Mouse (Mus musculus) liver, postnatal 0 days (tissue): ENCODE measurements at regions not wholly inside any gene's neighbourhood (a gene's known extent, or its start where the extent isn't known, plus 50 kb on each side); places are given as distances from the start of the nearest gene placed in this dataset.

Experiments
- ATAC-seq: fragments of 200-750 bp; cut with Nextera tagmentation; 2 replicates; pipeline ENCODE4 v1.8.0; 2017; ENCODE audit warnings: mild to moderate bottlenecking, moderate library complexity
- DNase-seq: peaks from one replicate; pipeline ENCODE4 v3.0.0-alpha.2; 2016
- H3K27ac ChIP-seq: fragments of 300-500 bp; sonication (generic); 2 replicates; pipeline ENCODE4 v1.5.1; 2014; ENCODE audit warnings: antibody characterized with exemption, moderate library complexity, mild to moderate bottlenecking, low read depth
- H3K27me3 ChIP-seq: fragments of 300-500 bp; sonication (generic); 2 replicates; pipeline ENCODE4 v1.6.1; 2014; ENCODE audit warnings: low read length, control low read depth, mixed read lengths; ENCODE audit not compliant: insufficient read depth
- H3K36me3 ChIP-seq: fragments of 300-500 bp; sonication (generic); replicated peaks from 2 replicates; pipeline ENCODE4 v1.6.1; 2014; ENCODE audit warnings: mild to moderate bottlenecking, control low read depth, low read length, moderate library complexity, mixed read lengths; ENCODE audit not compliant: insufficient read depth
- H3K4me1 ChIP-seq: fragments of 300-500 bp; sonication (generic); 2 replicates; pipeline ENCODE4 v1.6.1; 2014; ENCODE audit warnings: antibody characterized with exemption, mild to moderate bottlenecking, control low read depth; ENCODE audit not compliant: insufficient read depth
- H3K4me2 ChIP-seq: fragments of 300-500 bp; sonication (generic); 2 replicates; pipeline ENCODE4 v1.6.1; 2014; ENCODE audit warnings: low read depth, mild to moderate bottlenecking, low read length, moderate library complexity, mixed read lengths
- H3K4me3 ChIP-seq: fragments of 300-500 bp; sonication (generic); 2 replicates; pipeline ENCODE4 v1.5.1; 2014; ENCODE audit warnings: low read depth, low read length
- H3K9ac ChIP-seq: fragments of 300-500 bp; sonication (generic); replicated peaks from 2 replicates; pipeline ENCODE4 v1.6.1; 2014; ENCODE audit warnings: mild to moderate bottlenecking, moderate library complexity
- H3K9me3 ChIP-seq: fragments of 300-500 bp; sonication (generic); 2 replicates; pipeline ENCODE4 v1.6.1; 2016; ENCODE audit warnings: mild to moderate bottlenecking, control low read depth, low read length, mixed read lengths
- CTCF ChIP-seq: sonication (generic); IDR thresholded peaks from 2 replicates; pipeline ENCODE4 v1.5.1; 2016; ENCODE audit warnings: antibody characterized with exemption, low read depth
- EP300 ChIP-seq: IDR thresholded peaks from 2 replicates; pipeline ENCODE4 v1.6.1; 2016; ENCODE audit warnings: antibody characterized with exemption, low read depth, mild to moderate bottlenecking
- WGBS: fragments of 180-500 bp; shearing (Covaris S2); extraction: QIAGEN DNeasy Blood & Tissue Kit; methylation state at CpG from one replicate; pipeline ENCODE4 v1.1.7; 2014; ENCODE audit not compliant: insufficient replicate concordance; 5-methylcytosine and 5-hydroxymethylcytosine counted together

DNA sequence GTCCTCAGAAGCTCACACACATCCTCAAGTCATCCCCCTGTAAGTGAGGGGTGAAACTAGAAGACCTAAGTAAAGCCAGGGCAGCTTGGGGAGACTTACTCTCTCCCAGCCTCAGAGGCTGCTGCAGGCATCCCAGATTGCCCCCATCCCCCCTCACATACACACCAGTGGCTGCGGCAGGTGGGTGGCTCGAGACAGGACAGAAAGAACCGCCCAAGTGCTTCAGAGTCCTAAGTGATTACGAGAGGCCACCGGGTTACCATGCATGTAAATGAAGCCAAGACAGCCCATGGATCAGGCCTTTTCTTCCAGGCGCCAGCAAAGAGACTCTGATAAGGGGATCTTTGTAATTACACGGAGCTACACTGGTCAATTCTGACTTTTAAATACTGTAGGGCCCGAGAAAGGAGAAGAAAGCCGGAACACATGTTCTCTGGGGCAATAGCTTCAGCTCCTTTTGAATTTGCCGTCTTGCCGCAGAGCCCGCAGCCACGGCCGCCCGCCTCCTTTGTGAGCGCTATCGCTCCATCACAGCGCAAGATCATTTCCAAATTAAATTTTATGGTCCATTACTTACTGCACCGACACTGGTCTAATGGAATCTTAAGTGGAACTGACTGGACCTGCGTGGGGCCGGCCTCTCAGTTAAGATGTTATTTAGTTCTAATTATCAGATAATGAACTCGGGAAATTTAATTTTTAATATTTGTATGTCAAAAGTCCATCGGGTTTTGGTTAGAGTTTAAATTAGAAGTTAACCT lies 68.1 kb upstream of the Nkx1-1 start:
- Histone ChIP-seq H3K4me2 (no peak overlapping the region), H3K9me3 (no peaks in the 10 kb centered on the region), H3K36me3 (no peaks in the 10 kb centered on the region), H3K4me1 (no peaks in the 10 kb centered on the region), H3K27me3 (no peaks in the 10 kb centered on the region), H3K27ac (no peak overlapping the region), H3K4me3 (no peak overlapping the region), H3K9ac (no peak overlapping the region)
- DNase-seq (no peak), ATAC-seq (no peak)
- no peak for TF ChIP-seq CTCF
- WGBS: 71% methylated on average over 23 of the region's 23 CpGs

GRCm38 (mm10) chr5:33501211-33501610 lies 67.4 kb upstream of the Nkx1-1 start:
- H3K27ac ChIP-seq: no peak overlapping the region
- DNase-seq: no peak
- no peak overlapping the region for H3K4me2 ChIP-seq
- no peaks in the 10 kb centered on the region for H3K27me3 ChIP-seq
- no peak for TF ChIP-seq CTCF
- TF ChIP-seq EP300: no peak
- 42% methylated on average over 7 of the region's 7 CpGs for WGBS
- no peak overlapping the region for H3K4me3 ChIP-seq
- H3K9me3 ChIP-seq: no peaks in the 10 kb centered on the region
- no peak for ATAC-seq
- H3K4me1 ChIP-seq: no peaks in the 10 kb centered on the region
- H3K9ac ChIP-seq: no peak overlapping the region
- H3K36me3 ChIP-seq: no peaks in the 10 kb centered on the region

GRCm38 (mm10) chr5:33495900-33496529 lies 62.2 kb upstream of the Nkx1-1 start:
- H3K4me2 ChIP-seq: no peak overlapping the region
- peak; percentile 86 for DNase-seq
- H3K36me3 ChIP-seq: no peaks in the 10 kb centered on the region
- no peaks in the 10 kb centered on the region for H3K27me3 ChIP-seq
- no peak overlapping the region for H3K9ac ChIP-seq
- no peak overlapping the region for H3K4me3 ChIP-seq
- TF ChIP-seq EP300 (no peak), CTCF (peak; percentile 95)
- WGBS: 30% methylated on average over 6 of the region's 6 CpGs
- no peaks in the 10 kb centered on the region for H3K9me3 ChIP-seq
- H3K4me1 ChIP-seq: no peaks in the 10 kb centered on the region
- no peak overlapping the region for H3K27ac ChIP-seq
- ATAC-seq: peak; percentile 36; the same call in 1 of the 2 replicates

- Histone ChIP-seq H3K4me1 (no peaks in the 10 kb centered on the region), H3K4me2 (no peak overlapping the region), H3K9me3 (no peaks in the 10 kb centered on the region), H3K4me3 (no peak overlapping the region), H3K27me3 (no peaks in the 10 kb centered on the region), H3K27ac (no peak overlapping the region), H3K9ac (no peak overlapping the region), H3K36me3 (no peaks in the 10 kb centered on the region)
- 61% methylated on average over 6 of the region's 6 CpGs for WGBS
- no peak for DNase-seq
- ATAC-seq: no peak
- TF ChIP-seq EP300 (no peak), CTCF (no peak)
Measured at GRCm38 (mm10) chr5:33495276-33495675, 61.5 kb upstream of the Nkx1-1 start.

DNA sequence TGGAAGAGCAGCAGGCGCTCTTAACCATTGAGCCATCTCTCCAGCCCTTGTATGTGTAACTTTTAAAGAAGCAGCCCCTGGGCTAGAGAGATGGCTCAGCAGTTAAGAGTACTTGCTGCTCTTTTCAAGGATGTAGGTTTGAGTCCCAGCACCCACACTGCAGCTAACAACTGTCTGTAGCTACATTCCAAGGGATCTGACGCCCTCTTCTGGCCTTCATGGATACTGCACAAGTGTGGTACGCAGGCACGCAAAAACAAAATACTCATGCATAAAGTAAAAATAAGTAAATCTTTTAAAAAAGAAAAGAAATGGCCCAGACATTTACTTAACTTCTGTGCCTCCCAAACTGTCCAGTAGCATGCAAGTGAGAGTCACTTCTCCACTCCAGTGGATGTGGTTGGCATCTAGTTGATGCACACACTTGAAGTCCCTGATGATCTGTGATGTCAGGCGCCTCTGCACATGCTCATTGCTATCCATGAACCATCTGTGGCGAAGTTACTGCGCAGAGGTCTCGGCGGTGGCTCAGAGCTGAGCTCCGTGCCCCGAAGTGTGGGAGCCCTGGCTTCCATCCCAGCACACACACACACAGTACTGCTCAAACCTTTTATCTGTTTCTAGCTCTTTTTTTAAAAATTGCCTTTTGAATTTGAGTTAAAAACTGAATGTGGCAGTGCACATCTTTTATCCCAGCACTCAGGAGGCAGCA lies 59.0 kb upstream of the Nkx1-1 start:
- 83% methylated on average over 11 of the region's 11 CpGs for WGBS
- no peak for ATAC-seq
- no peak for DNase-seq
- Histone ChIP-seq H3K27ac (no peak overlapping the region), H3K4me3 (no peak overlapping the region), H3K36me3 (no peaks in the 10 kb centered on the region), H3K27me3 (no peaks in the 10 kb centered on the region), H3K4me1 (no peaks in the 10 kb centered on the region), H3K4me2 (no peak overlapping the region), H3K9me3 (no peaks in the 10 kb centered on the region), H3K9ac (no peak overlapping the region)
- no peak for TF ChIP-seq EP300
- no peak for TF ChIP-seq CTCF

GRCm38 (mm10) chr5:33489286-33489685 lies 55.5 kb upstream of the Nkx1-1 start:
- H3K36me3 ChIP-seq: no peaks in the 10 kb centered on the region
- no peaks in the 10 kb centered on the region for H3K27me3 ChIP-seq
- DNase-seq (no peak), ATAC-seq (no peak)
- no peaks in the 10 kb centered on the region for H3K9me3 ChIP-seq
- no peaks in the 10 kb centered on the region for H3K4me1 ChIP-seq
- no peak overlapping the region for H3K4me3 ChIP-seq
- no peak overlapping the region for H3K4me2 ChIP-seq
- WGBS: 73% methylated on average over 6 of the region's 6 CpGs
- no peak overlapping the region for H3K27ac ChIP-seq
- TF ChIP-seq EP300 (no peak), CTCF (no peak)
- H3K9ac ChIP-seq: no peak overlapping the region
